Mouse (Mus musculus) kidney, adult 18-20 months (tissue): ENCODE results near the gene Gm20869.
"Not testable (repeated sequence)": the region's sequence is repeated elsewhere in the genome, so short reads cannot be mapped to it uniquely, and the experiment has no call there.

Source experiments
- DNase-seq: peaks from one replicate; pipeline ENCODE4 v3.0.0; 2021

Gm20869 gene

GRCm38 (mm10) chrY:71469149-71469548 is at the start of gene Gm20869:
TSS of gene Gm20869 (plus strand) at chrY:71469449.
- DNase-seq, result not testable (repeated sequence)
